In the genomic region with DNA sequence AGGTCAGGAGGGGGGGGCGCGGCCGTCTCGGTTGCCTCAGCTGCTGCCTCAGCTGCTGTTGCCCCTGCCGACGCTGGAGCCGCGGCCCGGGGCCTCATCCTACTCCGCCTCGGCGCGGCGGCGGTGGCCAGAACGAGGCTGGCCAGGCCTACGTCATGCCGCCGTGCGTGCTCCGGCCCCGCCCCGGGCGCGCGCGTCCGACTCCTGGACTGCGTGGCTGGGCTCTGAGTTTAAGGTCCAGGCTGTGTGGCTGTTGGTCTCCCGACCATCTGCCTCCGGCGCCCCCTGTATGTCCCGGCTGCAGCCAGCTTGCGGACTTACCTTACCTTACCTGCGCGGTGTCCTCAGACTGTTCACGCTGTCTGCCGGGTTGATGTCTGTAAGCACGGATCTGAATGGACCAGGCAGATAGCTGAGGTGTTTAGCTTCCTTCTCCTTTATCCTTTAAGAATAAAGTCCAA, we compare ENCODE assay signal across 7 mouse cellular contexts. TPM values are rescaled to one million over a fixed set of nuclear protein-coding genes. Genes with fewer than 3 reads are reported as not detected.
A peak's percentile ranks its signal among the peaks of the same experiment; 100 is the strongest.
DNase-seq lines count a peak whose midpoint lies in the region; ATAC-seq lines count a peak whose summit lies in the region.

No protein-coding gene starts in this region.

- intact Hi-C loops in left cerebral cortex, postnatal 25 days (cut with DNase I): no loop called here

- H3K27me3 ChIP-seq in intestine, embryonic 15.5 days (replicated peaks): no peaks in the 10 kb centered on the region
- H3K27me3 ChIP-seq in midbrain, embryonic 10.5 days (ENCODE audit: low read depth, poor library complexity, severe bottlenecking): no peaks in the 10 kb centered on the region

- H3K9me3 ChIP-seq in intestine, embryonic 15.5 days: no peaks in the 10 kb centered on the region
- H3K9me3 ChIP-seq in midbrain, embryonic 10.5 days (replicated peaks): no peaks in the 10 kb centered on the region

- ATAC-seq in intestine, embryonic 15.5 days: peak; percentile 99

- peak overlapping the region; percentile 90 for H3K4me3 ChIP-seq in intestine, embryonic 15.5 days (replicated peaks)
- H3K4me3 ChIP-seq in midbrain, embryonic 10.5 days: peak overlapping the region; percentile 89

- H3K36me3 ChIP-seq in intestine, embryonic 15.5 days: no peaks in the 10 kb centered on the region
- H3K36me3 ChIP-seq in midbrain, embryonic 10.5 days: peaks cover 15% of the 10 kb centered on the region

- H3K9ac ChIP-seq in intestine, embryonic 15.5 days: peak overlapping the region; percentile 96

- DNase-seq in adrenal gland, adult (ENCODE audit: inconsistent age in 2 of 2, low spot score in 1 of 2): peak; percentile 93 to 97
- DNase-seq in embryo, embryonic 10.5 days (ENCODE audit: low spot score): peak; percentile 93
- DNase-seq in gastrocnemius, postnatal 25 days: peak; percentile 92
- peak; percentile 93 for DNase-seq in left cerebral cortex, postnatal 25 days (ENCODE audit: low spot score in 2 of 2)
- DNase-seq in midbrain, embryonic 10.5 days (ENCODE audit: low spot score): peak; percentile 94
- peak; percentile 87 for DNase-seq in right cerebral cortex, postnatal 4 days

- H3K27ac ChIP-seq in intestine, embryonic 15.5 days: peak overlapping the region; percentile 93
- H3K27ac ChIP-seq in midbrain, embryonic 10.5 days (replicated peaks): peak overlapping the region; percentile 98

- under 1% methylated on average over 38 of the region's 39 CpGs for WGBS in intestine, embryonic 15.5 days
- WGBS in midbrain, embryonic 10.5 days: under 1% methylated on average over 39 of the region's 39 CpGs

- peaks cover 3% of the 10 kb centered on the region; the same call in 1 of the 2 replicates for H3K4me1 ChIP-seq in intestine, embryonic 15.5 days (replicated peaks)
- H3K4me1 ChIP-seq in midbrain, embryonic 10.5 days: peaks cover 12% of the 10 kb centered on the region

- peak overlapping the region; percentile 71 for H3K4me2 ChIP-seq in intestine, embryonic 15.5 days (replicated peaks)

RNA-seq across cellular contexts. Expression of a gene that starts 7.9 kb away (rescaled TPM):
- 100 to 1,000 TPM in 1 of 2 experiments, 10 to 100 TPM in 1; 95.4 to 123 TPM for total RNA-seq in gastrocnemius, postnatal 25 days (2021)
- polyA plus RNA-seq in intestine, embryonic 15.5 days (2015; fragmentation: Nextera tagmentation; extraction: Ambion mirVana): 30.5 and 32.0 TPM in 2 replicates
- total RNA-seq in left cerebral cortex, postnatal 25 days (2021): 100 to 1,000 TPM; 206 to 219 TPM
- polyA plus RNA-seq in midbrain, embryonic 10.5 days (2016; fragmentation: Nextera tagmentation; extraction: Ambion mirVana): 24.5 and 30.9 TPM in 2 replicates

RNA-seq across cellular contexts. Expression of a gene that starts 54.5 kb away (rescaled TPM):
- not detected for total RNA-seq in gastrocnemius, postnatal 25 days (2021)
- polyA plus RNA-seq in intestine, embryonic 15.5 days (2015; fragmentation: Nextera tagmentation; extraction: Ambion mirVana): not detected in 2 replicates
- not detected for total RNA-seq in left cerebral cortex, postnatal 25 days (2021)
- polyA plus RNA-seq in midbrain, embryonic 10.5 days (2016; fragmentation: Nextera tagmentation; extraction: Ambion mirVana): not detected in 2 replicates

Comparison
In these comparisons a context has a peak if more than half of its experiments do, and no peak if none do; other contexts are left out.
1. Peak in every context shown above with its lines: DNase-seq, ATAC-seq, H3K4me3 ChIP-seq and H3K27ac ChIP-seq.